Mouse (Mus musculus): ENCODE results near the gene Gbp5. TPM values are rescaled to one million over a fixed set of nuclear protein-coding genes. Genes with fewer than 3 reads are reported as not detected.

Gene Gbp5
- total RNA-seq (2015; ENCODE audit: low replicate concordance) (not detected in 2 replicates), total RNA-seq (2017; ENCODE audit: low replicate concordance) (0.56 and 0.85 TPM in 2 replicates)

DNA sequence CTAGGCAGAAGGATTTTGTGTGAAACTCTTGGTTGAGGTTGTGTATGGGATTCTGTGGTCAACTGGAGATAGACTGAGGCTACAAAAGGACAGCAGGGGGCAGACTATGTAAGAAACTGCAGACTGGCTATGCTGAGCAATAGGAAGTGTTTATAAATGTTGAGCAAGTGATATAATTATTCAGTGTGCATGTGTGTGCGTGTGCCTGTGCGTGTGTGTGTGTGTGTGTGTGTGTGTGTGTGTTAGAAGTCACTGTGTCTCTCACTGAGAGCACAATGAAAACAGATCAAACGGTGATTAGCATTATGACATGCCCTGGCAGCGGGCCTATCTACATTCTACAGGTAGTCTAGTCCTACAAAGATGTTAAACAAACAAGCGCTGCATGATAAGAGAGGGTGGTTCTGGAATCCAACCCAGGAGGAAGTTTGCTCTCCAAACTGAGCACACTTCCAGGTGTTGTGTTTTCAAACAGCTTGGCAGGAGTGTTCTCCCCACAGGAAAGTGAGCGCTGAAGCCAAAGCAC lies at the start of gene Gbp5:
TSS of gene Gbp5 (plus strand) at position 443 of the 526 bp plus-strand sequence.
- 0 out of 2 replicates have a peak, but pooled peaks have one; percentile 55 for ATAC-seq (replicated peaks; ENCODE audit: low FRiP score, poor library complexity, severe bottlenecking)

DNA sequence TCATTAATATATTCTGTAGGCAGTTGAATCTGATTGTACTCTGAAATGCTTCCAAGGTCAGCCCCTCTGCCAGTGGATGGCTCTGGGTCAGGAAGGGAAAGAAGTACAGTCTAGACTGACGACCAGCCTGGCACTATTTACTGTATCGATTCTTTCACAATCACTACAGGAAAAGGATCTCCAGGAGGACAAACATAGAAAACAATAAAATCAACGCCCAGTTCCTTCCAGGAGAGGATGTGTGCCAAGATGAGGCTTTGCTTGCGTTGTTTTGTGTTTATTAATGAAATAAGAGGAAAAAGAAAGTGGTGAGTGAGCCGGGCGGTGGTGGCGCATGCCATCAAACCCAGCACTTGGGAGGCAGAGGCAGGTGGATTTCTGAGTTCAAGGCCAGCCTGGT lies 39.6 kb upstream of the Gbp5 start:
- ATAC-seq (replicated peaks; ENCODE audit: low FRiP score, poor library complexity, severe bottlenecking) = no peak

DNA sequence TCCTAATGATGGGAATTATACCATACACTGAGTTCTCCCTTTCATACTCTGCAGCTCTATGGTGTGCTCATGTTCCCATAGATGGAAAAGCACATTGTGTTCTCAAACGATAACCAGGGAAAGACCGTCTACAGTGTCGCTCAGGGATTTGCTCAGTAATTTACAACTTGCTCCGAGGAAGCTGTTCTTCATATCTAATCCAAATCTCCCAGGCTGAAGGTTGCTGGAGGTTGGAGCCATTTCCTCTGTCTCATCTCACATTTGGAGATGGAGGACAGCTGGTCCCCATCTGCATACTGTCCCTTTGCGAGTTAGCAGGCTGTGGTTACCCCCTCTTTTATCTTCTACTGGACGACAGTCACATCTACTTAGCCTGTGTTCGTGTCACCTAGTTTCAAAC lies 34.5 kb upstream of the Gbp5 start:
- ATAC-seq (replicated peaks; ENCODE audit: low FRiP score, poor library complexity, severe bottlenecking) = no peak

DNA sequence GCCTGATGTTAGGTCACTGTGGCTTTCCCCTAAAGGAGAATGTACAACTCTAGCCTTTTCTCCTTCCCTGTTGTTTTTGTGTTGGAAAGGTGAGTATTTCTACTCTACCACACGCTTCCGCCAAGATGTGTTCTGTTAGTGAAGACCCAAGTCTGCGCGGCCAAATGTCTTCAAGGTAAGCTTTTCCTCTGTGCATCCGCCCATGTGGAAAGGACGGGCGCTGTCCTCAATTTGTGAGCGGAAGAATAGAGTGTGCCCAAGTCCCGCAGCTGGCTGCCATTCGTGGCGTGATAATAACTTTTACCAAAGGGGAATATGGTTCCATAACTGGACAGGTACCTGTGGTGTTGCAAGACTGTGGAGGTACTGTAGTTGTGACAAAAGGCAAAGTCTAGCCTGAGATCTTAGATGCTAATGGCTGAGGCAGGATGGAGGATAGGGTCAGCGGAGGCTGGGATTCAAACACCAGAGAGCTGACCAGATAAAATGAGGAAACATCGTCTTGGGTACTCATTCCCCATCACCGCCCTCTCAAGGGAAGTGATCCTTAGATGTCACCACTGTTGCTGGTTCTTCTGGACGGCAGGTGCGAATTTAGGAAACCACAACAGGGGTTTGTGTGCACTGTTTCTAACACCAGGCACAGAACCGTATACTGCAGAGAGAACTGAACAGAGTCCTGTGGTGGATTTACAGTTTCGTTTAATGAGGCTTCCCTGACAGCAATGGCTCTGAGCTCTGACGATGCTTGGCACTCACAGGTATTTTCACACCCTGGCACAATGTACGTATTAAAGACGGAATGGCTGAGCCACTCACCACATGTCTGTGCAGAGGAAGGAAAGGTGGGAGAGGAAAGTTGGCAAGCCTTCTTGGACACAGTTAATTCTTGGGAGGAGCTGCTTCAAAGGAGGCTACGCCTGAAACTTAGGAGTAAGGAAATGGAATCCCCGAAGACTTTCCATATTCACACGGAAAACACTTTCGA lies 30.7 kb upstream of the Gbp5 start:
- no peak for ATAC-seq (replicated peaks; ENCODE audit: low FRiP score, poor library complexity, severe bottlenecking)

DNA sequence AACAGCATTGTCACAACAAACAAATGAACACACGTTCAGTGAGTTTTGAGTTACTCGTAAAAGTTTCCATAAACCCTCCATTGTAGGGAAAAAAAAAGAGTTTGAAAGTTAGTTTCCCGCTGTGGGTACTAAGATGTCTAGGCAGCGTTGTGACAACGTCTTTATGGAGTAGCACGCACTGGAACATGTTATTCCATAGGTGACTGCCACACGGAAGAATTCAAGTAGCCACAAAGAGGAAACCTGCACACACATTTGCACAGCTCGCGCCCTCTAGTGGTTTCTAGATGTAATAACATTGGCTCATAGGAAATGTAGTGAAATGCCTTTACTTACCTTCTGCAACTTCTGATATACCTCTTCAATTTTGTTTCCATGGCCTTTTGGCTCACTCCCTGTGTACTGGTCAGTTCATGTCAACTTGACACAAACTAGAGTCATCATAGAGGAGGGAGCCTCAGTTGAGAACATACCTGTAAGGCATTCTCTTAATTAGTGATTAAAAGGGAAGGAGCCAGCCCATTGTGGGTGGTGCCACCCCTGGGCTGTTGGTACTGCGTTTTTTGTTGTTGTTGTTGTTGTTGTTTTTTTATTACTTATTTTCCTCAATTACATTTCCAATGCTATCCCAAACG lies 19.3 kb upstream of the Gbp5 start:
- peak; percentile 72 for ATAC-seq (replicated peaks; ENCODE audit: low FRiP score, poor library complexity, severe bottlenecking)

DNA sequence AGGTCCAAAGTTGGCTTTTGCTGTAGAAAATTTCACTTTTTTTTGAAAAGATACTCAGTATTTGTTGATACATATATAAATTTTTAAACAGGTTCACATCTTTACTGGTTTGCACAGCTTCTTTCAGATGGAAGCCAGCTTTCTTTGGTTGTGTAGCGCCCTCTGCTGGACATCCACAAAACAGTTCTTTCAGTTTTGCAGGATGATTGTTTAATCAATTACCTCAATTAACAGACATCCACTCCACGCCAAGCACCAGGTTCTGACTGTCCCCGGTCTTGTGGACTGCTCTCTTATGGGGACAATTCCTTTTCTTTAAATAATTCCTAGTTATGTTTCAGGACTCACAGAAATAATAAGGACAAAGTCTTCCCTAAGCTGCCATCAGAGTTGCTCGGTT lies 17.9 kb upstream of the Gbp5 start:
- ATAC-seq (replicated peaks; ENCODE audit: low FRiP score, poor library complexity, severe bottlenecking) = 0 out of 2 replicates have a peak, but pooled peaks have one; percentile 61

DNA sequence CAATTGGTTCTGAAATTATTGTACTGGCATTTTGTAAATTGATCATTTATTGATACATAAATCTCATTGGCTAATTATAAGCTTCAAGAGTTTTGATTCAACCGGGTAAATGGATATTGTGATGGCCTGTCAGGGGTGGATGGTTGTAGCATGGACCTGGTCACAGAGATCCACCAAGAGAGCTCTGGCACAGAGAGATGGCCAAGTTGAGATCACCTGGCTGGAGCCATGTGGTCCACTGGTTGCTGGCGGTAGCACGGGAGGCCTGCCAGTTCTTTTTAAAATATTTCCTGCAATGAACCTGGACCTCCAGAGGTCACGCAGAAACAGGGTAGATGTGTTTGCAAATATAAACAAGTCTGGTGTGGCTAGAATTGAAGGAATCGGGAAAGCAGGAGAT lies 15.9 kb upstream of the Gbp5 start:
- no peak for ATAC-seq (replicated peaks; ENCODE audit: low FRiP score, poor library complexity, severe bottlenecking)

DNA sequence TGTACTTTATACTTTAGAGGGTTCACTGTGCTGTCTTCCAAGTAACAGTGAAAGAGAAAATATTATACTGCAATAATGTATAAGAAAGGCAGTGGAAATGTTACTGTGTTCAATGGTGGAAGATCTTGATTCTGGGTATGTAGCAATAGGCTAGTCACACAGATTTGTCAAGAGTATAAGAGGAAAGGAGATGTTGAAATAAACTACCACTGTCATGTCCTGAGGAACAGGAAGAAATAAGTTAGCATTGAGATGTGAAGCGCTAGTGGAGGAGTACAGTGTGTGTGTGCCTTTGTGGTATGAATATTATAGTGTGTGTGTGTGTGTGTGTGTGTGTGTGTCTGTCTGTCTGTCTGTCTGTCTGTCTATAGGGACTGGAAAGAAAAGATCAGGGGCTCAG lies 15.4 kb upstream of the Gbp5 start:
- ATAC-seq (replicated peaks; ENCODE audit: low FRiP score, poor library complexity, severe bottlenecking) = no peak

DNA sequence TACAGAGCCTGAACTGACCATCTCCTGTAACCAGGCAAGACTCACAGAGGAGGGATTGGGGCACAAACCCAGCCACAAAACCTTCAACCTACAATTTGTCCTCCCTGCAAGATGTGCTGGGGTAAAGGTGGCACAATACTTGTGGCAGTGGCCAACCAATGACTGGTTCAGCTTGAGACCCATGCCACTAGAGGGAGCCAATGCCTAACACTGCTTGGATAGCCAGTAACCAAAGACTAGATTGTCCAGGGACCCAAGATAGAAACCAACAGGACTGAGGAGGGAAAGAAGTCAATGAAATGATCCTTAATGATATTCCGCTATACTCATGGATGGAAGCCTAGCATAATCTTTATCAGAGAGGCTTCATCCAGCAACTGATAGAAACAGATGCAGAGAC lies 3.3 kb upstream of the Gbp5 start:
- ATAC-seq (replicated peaks; ENCODE audit: low FRiP score, poor library complexity, severe bottlenecking) = peak; percentile 68

DNA sequence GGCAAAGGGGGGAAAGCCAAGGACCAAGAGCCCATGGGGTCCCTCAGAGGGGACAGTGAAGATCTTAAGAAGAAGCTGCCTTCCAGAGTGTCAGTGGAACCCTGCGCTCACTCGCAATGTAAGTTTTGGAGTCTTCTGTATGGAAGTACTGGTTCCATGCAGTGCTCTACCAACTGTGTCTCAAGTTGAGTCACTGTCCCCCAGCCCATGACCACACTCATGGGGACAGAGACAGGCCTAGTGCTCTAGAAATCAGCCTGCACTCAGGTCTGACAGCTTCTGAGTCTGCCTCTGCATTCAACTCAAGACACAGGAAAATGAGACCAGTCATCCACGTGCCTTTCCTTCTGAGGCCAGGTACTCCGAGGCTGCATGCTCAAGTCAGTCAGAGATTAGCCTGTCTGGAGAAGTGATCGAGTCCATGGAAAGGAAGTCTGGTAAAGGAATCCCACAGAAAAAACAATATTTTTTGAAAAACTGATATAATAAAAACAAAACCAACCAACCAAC lies 1.4 kb downstream of the Gbp5 start:
- ATAC-seq (replicated peaks; ENCODE audit: low FRiP score, poor library complexity, severe bottlenecking) = no peak

DNA sequence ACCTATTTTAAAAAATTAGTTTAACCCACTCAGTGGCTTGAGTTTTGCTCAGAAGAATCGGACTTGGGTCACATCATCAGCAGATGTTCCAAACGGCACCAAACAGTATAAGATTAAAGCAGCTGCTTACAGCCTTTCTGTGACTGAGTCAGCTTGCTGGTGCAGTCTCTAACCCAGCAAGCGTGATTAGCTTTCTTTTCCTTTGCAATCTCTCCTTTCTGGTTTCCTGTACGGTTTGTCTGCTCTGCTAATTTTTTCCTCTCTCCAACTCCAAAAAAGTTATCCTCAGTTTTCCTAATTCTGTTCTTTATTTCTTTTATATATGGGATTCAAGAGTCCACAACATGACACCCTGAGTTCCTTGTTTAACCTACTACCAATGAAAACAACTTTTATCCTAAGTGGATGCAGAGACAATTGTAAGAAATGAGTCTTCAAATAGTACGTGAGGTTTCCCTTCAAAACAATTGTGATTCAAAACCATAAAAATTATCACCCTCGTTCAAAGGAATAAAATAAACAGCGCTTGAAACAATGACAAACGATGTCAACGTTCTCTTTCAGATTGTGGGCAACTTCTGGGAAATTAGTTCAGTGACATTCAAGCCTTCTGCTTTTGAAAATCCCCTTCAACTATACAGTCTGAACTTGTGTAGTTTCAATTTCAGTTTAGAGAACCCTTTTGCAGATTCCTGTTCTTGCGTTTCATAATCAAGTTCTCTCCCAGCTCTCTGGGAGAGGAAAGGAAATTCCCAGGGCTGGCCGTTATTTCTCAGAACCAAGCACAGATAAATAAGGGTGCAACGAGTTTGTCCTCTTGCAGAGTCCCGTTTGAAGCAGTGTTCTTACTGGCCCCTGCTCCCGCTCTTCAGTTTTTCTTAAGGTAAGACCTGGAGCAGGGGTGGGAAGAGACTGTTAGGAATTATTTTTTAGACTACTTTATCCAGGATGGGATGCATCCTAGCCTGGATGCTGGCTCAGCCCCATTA lies 2.6 kb downstream of the Gbp5 start:
- ATAC-seq (replicated peaks; ENCODE audit: low FRiP score, poor library complexity, severe bottlenecking) = no peak

DNA sequence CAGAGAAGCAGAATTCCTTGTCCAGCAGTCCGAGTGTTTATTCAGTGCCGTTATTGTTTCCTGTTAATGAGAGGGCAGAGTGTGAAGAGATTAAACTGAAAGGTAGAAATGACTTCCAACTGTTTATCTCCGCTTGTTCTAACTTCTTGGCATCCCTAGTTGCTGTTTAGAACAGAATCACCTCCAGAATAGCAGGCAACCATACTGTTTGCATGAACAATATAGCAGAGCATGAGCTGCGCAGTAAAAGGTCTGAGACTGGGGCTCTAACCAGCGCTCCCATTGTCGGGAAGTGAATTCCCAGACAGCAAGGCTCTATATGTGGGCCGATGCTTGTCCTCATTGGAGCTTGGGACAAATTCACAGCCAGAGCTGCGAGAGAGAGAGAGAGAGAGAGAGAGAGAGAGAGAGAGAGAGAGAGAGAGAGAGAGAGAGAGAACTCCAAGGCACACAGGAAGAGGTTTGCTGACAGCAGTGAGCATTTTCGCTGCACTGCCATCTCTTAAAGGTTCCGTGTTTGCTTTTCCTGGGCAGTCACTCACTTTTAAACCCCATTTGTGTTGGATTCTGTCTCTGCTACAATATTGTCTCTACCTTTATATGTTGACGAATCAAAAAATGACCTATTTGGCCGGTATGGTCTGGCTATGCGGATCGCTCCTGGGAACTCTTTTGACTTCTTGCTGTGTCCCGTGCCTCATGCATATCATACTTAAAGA lies 3.5 kb downstream of the Gbp5 start:
- ATAC-seq (replicated peaks; ENCODE audit: low FRiP score, poor library complexity, severe bottlenecking) = no peak

DNA sequence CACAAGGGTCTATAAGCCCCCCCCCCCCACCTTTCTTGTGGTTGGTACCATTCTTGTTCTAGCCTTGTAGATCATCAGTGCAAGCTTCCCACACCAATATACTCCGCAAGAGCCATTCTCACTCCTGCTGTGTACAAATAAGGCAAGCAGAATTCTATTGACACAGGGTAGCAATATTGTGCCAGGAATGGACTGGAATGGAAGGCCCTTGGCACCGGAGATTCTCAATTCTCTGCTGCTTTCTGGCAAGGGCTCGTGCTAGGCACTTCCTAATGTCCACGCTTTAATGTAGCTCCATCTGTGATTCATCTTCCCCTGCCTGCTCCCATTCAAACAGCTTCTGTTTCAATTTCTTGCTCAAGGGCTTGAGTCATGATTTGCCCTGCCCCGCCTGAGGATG lies 5.2 kb downstream of the Gbp5 start:
- no peak for ATAC-seq (replicated peaks; ENCODE audit: low FRiP score, poor library complexity, severe bottlenecking)

DNA sequence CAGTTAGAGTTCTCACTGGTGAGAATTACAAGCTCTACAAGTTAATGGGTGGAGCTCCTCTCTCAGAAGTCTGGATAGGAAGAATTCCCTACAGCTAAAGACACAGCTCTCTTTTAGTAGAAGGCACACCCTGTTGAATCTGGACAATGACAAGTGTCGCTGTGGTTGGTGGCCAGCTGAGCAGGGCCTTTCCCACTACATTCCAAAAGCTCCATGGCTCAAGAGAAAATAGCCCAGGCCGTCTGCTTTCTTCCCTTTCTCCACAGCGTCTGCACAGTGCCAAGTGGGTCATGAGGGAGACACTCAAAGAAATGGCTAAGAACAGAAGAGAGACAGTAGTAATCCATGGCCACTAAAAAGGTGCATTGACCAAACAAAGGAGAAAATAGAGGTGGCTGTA lies 34.3 kb downstream of the Gbp5 start:
- ATAC-seq (replicated peaks; ENCODE audit: low FRiP score, poor library complexity, severe bottlenecking) = no peak

DNA sequence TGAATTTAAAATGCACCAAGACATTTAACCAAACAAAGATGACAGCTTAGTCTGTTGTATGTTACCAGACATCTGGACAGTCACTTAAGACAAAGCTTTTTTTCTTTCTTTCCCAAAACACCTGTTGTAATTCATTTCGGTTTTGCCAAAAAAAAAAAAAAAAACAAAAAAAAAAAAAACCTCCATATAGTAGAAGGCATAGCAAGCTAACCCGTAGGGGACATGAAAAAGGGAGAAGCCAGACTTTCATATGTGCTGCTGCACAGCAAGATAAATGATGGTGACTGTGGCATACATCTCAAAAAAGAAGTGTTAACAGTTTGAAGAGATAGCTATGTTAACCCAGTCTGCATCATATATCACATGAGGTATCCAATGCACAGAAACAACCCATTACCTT lies 35.8 kb downstream of the Gbp5 start:
- no peak for ATAC-seq (replicated peaks; ENCODE audit: low FRiP score, poor library complexity, severe bottlenecking)

DNA sequence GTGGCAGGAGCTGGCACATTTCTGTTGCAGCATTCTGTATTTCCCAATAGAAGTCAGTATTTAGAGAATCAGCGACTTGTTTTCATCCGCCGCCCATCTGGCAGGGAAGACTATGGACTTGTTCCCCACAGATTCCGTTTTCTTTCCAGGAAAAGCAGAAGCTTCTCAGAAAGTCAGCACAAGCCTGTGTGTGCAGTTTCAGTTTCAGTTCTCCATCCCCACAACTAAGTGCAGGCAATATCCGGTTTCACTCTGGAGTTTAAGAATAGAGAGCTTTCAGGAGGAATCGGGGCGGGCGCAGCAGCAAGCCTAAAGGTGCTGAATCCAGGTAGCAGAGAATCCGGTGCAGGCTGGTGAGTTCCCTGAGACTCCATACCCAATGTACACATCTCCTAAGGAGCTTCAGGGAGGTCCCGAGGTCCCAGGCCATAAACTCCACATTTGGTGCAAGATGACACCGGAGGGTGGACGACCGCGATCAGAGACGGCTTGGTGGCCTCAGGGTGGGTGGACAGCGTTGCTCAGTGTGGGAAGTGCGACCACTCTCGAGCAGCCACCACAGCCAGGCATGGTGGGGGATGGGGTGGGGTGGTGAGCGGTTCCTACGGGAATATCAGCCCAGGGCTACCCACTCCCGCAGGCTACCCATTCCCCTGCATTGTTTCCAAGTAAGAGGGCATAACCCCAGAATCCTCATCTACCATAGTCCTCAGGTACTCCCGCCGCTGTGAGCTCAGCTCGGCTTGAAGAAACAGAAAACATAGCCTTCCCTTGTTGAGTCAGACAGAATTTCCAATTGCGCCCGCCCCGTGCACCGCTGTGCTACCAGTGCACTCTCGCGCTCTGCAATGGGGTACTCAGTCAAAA lies 36.5 kb downstream of the Gbp5 start, which contains the start of gene Gbp7:
TSS of gene Gbp7 (plus strand) at position 256 of the 867 bp plus-strand sequence.
- peak; percentile 68 for ATAC-seq (replicated peaks; ENCODE audit: low FRiP score, poor library complexity, severe bottlenecking)

DNA sequence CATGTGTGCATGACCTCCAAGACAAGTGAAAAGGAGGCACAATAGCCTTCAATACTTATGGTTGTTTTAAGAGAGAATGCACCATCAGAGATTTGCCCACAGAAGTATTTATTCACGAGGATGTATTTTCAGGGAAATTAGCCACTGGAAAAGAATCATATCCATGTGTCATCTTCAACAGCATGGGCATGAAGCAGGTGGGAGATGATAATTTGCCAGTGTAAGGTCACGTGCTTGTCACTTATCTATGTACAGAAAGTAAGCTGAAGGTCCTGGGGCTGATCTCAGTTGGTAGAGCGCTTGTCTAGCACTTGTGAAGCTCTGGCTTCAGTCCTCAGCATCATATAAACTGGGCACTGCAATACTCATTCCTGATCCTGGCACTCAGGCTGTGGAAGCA lies 37.8 kb downstream of the Gbp5 start:
- ATAC-seq (replicated peaks; ENCODE audit: low FRiP score, poor library complexity, severe bottlenecking) = peak; percentile 70

DNA sequence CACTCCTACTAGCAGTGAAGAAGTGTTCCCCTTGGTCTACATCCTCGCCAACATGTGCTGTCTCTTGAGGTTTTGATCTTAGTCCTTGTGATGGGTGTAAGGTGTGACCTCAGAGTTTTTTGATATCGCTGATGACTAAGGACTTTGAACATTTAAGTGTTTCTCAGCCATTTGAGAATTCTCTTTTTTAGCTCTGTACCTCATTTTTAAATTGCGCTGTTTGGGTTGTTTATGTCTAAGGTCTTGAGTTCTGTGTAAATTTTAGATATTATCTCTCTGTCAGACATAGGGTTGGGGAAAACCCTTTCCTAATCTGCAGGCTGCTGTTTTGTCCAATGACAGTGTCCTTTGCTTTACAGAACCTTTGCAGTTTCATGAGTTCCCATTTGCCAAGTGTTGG lies 39.4 kb downstream of the Gbp5 start:
- no peak for ATAC-seq (replicated peaks; ENCODE audit: low FRiP score, poor library complexity, severe bottlenecking)
